Mouse (Mus musculus): ENCODE measurements at regions not wholly inside any gene's neighbourhood (a gene's known extent, or its start where the extent isn't known, plus 50 kb on each side); places are given as distances from the start of the nearest gene placed in this dataset.
A peak's percentile ranks its signal among the peaks of the same experiment; 100 is the strongest.

DNA sequence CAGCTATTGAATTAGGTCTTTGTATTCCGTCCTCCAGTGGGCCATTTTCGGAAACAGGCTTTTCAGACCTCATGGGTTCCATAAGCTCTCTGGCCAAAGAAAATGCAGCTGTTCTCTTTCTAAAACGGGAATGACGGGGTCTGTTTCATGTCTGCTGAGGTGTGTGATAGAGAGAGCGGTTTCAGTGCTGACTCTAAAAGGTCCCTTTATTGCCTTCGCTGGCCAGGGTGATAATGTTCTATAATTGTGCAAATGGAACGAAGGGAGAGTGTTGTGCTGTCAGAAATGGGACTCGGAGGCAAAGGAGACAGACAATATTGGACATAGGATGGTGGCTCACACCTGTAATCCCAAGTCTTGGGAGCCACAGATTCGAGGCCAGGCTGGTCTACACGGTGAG lies 53.5 kb upstream of the Osbpl8 start:
- no peak for DNase-seq

DNA sequence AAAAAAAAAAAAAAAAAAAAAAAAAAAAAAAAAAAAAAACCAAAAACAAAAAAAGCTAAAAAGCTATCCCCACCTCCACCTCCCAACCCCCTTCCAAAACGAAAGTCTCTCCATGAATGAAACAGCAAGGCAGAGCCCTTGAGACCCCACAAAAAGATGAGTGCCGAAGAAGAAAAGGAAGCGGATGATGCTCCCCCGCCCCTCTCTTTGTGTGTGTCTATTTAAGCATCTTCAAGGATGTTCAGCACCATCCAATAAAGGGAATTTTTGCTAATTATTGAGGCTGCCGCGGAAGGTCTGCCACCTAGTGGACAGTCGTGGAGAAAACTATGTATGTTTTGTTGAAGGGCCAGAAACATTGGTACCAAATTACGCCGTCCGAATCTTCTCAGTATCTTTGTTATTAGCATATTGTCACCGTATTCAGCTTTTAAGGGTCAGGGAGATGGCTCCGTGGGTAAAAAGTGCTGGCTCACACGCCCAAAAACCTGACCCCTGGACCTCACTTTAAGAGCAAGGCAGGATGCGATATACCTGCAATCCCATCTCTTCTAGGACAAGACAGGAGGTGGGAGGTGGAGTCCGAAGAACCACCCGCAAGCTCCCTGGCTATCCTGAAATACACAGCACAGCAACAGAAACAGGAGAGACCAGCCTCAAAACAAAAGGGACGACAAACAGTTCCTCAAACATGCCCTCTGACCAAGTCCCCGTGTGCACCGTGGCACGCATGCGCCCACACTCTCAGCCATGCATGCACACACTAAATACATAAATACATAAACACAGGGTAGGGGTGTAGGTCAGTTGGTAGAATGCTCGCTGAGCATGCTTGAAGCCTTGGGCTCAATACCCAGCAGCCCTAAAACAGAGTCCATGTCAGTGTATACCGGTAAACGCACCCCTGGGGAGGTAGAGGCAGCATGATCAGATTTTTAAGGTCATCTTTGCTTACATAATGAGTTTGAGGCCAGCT lies 55.6 kb upstream of the Osbpl8 start:
- no peak for DNase-seq

DNA sequence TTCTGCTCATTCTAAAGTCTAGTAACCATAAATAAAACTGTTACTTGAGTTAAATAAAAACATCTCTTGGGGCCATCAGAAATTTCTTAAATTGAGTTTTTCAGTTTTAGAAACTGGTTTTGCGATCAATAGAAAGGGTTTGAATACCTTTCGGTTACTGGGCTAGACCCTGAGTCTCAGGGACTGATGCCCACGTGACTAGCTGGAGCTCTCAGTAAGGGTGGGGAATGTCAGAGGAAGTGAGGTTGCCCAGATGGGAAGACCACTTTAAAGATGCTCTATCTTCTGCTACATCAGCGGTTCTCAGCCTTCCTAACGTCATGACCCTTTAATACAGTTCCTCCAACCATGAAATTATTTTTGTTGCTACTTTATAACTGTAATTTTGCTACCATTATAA lies 56.7 kb upstream of the Osbpl8 start:
- DNase-seq = no peak

- DNase-seq = no peak
These were observed 57.2 kb upstream of the Osbpl8 start for GRCm38 (mm10) chr10:111107387-111107786.

- no peak for DNase-seq
These were observed 58.1 kb upstream of the Osbpl8 start for GRCm38 (mm10) chr10:111106411-111106810.

DNA sequence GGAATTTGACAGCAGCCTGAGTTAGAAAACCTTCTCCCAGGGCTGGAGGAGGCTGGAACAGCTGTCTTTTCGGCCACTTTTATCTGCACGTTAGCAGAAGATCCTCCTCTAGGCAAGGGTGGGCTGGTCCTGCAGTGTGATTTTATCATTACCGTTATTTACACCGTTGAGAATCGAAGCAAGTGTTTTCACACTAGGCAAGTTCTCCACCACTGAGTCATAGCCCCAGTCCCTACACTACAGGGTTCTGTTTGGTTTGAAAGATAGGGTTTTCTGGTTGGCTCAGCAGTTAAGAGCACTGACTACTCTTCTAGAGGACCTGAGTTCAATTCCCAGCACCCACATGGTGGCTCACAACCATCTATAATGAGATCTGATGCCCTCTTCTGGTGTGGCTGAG lies 58.9 kb upstream of the Osbpl8 start:
- DNase-seq = no peak

DNA sequence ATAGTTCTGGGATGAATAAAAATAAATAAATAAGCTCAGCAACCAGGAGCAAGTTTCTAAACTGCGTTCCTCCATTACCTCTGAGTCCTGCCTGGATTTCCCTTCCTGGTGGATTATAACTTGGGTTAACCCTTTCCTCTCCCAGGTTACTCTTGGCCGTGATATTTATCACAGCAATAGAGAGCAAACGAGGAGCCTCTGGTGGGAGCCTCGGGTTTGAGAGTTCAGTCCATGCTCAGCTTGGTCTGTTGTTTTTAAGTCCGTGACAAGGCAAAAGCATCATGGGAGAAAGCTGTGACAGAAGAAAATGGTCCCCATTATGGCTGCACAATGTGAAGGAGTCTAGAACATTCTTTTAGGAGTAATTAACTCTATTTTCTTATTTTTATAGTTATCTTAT lies 61.0 kb upstream of the Osbpl8 start:
- peak; percentile 87 for DNase-seq

DNA sequence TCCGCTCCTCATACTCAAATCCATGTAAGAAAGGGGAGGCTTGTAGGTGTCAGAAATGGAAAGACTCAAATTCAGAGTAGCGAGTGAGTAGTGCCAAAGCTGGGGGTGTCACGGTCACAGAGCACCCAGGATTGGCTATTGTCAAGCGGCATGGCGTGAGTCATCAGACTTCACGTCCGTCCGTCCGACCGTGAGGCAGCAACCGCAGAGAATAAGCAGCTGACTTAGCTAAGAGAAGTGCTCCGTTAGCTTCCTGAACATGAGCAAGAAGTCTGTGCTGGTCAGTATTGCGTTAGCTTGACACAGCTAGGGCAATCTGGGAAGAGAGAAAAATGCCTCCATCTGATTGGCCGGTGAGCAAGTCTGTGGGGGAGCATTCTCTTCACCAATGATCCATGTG lies 61.5 kb upstream of the Osbpl8 start:
- peak; percentile 98 for DNase-seq

DNA sequence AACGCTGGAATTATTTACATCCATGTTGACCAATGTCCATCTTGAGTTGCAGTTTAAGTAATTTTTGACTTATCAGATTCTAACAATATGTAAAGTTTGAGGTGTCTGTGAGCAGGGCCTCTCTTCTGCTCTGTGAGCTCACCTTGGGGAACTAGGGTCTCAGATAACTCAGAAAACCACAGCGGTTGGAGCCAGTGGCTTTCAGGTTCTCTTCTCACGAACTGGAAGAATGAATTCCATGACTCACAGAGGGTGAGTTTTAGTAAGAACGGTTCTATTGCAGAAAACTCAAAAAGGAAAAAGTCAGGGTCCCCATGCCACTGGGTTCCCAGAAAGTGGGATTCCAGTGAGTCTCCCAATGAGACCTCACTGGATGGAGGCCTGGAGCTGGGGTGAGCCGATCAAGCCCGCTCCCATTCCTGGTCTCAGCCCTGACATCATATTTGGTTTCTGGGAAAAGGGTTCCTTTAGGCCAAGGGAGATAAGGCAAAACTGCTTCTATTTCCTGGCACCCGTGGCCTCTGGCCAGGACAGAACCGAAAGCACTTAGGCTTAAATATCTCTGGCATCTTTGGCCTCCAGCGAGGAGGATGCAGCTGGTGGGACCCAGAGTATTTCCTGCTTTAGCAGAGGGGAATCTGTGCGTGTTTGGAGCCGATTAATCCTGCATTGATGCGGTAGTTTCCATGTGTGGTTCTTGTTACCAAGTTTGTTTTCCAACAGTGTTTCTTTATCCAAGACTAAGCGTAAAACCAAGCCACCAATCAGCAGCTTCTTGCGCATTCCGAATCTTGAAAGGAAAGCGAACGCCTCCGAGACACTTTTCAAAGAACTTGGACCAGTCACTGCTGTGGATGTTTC lies 62.4 kb upstream of the Osbpl8 start:
- DNase-seq = peak; percentile 99

DNA sequence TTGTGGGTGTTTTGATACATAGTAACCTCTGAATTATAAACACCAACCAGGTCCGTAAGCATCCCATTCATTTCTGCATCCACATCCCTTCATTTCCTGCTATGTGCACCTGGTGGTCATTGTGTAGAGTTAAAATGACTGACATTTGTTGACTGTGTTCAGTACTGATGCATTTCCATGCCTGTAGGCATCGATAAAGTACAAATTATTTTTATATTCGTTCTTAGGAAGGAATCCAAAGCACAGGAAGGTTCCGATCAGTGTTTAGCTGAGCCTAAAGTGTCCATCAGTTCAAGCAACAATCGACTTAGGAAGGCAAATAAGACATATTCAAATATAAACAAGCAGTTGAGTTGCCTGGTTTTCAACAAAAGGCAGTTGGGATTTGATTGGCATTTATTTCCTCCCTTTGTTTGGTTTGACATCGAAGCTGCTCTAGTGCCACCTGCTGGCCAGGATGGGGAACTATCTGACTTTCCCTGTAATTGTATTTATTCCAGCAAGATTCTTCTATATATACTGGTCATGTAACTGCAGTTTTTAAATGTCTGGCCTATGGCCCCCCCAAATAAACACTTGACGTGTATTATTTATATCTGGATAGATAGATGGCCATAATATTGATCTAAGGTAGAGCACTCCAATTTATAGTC lies 64.6 kb upstream of the Osbpl8 start:
- DNase-seq = peak; percentile 93

- DNase-seq = no peak
These were observed 65.3 kb upstream of the Osbpl8 start for GRCm38 (mm10) chr10:111099059-111099811.

DNA sequence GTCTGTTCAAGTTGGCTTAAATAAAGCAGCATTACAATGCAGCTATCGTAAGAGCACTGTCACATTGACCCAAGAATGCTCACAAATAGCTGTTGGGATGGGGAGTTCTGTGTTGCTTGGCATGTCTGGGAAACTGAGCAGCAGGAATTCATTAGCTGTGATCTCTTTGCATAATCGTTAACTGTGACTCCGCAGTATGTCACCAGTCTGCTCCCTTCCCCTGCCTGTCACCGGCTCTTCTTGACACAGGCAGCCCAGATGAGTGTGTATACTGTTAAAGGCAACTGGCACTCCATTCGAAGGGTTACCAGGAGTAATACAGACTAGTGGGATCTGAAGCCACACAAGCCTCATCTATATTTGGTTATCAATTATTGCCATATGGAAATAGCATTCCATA lies 67.3 kb upstream of the Osbpl8 start:
- DNase-seq = no peak

- DNase-seq = no peak
These were observed 67.7 kb upstream of the Osbpl8 start for GRCm38 (mm10) chr10:111096811-111097210.

GRCm38 (mm10) chr10:111094405-111094804 lies 70.1 kb upstream of the Osbpl8 start:
- peak; percentile 98 for DNase-seq

- DNase-seq = no peak
These were observed 75.2 kb upstream of the Osbpl8 start for GRCm38 (mm10) chr10:111089382-111089781.

DNA sequence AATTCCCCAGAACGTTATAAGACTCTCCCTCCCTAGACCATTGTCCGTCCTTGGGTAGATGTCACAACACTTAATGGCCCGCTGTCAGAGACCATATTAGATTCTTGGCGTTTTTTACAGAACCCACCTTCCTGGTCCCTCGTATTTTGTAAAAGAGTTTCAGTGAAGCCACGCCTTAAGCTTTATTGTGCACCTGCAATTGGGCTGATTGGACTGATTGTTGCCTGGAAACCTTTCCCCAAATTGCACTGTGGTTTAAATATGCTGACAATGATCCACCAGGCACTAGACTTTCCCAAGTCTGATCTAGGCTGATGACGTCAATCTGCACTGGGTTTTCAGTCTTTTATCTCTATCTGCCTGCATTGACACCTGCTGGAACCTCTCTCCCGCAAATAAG lies 75.6 kb upstream of the Zdhhc17 start:
- DNase-seq = no peak

DNA sequence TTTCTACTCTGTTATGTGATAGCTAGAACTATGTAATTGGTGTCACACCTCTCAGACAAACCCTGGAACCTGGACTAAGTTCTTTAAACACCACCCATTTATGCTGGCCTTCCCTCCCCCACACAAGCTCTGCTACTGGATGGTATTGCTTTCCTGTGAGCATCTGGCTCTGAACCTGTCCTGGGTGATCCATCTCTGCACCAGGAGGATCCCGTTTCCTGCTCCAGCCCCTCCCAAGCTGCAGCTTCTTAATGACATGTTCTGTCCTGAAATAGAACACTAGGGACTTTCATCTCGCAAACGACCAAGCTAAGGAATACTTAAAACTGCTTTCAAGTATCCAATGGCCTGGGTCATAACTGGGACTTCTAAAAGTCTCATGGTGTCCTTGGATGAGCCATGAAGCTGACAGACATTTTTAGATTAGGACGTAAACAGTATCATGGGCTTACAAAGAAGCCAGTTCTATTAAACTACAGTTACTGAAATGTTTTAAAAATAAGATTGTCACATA lies 74.4 kb upstream of the Zdhhc17 start:
- DNase-seq = no peak

DNA sequence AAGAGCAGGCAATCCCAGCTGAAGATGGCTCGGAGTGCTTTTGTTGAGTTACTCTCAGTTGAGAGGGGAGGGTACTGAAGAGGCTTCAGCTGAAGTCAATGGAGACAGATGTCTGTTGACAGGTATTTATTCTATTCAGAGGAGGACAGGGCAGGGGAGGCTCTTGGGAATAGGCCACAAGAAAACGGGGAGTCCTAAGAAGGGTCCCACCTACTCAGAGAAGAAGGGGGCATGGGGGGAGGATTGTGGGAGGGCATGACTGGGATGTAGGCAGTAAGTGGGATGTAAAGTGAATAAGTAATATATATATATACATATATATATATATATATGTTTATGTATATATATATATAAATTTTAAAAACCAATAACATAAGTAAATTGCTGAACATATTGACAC lies 73.9 kb upstream of the Zdhhc17 start:
- no peak for DNase-seq

- peak; percentile 92 for DNase-seq
These were observed 73.4 kb upstream of the Zdhhc17 start for GRCm38 (mm10) chr10:111083338-111083737.

DNA sequence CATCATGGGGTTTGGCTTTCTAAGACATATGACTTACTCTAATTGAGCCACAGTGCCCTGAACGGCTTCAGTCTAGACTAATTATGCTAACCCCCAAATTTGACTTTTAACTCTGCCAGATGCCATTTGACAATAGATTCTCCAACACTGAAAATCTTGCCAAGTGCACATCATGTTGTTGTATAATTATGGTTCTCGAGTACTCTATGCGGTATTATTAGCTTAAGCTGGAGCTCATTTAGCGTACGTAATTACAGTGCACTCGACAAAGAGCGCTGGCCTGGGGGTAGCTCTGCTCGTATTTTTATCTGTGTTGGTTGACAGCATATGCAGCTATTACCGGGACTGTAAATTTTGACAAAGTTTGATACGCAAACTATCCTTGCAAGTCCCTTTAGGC lies 70.4 kb upstream of the Zdhhc17 start:
- DNase-seq = no peak

DNA sequence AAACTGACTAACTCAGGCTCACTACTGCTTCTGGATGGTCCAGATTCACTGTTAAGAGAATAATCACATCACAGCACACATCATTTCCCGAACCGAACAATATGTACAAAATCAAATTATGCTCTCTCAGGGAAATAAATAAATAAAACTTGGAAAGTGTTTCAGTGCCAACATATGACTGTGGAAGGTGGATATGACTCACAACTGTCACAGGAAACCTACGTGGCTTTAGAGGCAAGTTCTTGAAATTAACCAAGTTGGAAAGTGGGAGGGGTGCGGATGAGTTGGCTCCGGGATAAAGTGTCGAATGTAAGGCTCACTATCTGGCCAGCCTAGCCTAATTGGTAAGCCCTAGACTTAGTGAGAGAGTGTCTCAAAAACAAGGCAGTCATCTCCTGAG lies 69.1 kb upstream of the Zdhhc17 start:
- DNase-seq = no peak

DNA sequence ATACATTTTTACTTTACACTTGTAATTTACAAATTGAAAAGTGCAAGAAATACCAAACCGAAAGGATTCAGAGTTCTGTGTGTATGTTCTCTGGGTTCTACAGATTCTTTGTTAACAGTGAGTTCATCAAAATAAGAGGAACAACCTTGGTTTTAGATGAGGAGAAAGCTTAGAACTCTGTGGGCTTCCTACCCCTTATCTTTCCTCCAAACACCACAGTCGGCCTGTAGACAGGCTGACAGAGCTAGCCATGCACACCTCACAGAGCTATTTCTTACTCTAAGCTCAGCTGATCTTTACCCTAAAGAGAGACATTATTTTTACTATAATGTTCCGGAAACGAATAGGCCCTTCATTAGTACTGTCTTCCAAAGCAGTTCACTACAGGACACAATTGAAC lies 67.7 kb upstream of the Zdhhc17 start:
- no peak for DNase-seq

Measured in heart, adult 11 months (tissue).